In the genomic region with DNA sequence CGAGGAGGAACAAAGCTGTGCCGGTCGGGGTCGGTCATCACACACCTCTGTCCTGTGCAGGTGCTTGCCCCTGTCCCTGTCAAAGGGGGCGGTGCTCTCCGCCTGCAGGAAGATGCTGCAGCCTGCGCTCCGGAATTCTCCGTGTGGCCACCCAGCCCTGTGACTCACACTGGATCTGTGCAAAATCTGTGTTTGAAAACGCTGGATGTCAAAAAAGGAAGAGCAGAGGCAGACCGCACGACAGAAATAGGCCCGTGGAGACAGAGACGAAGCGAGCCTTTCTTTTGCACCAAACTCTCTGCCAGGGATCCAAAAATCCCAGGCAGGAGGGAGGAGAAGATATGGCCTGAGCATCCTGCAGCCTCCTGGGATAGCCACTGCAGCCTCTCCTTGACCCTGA, we compare ENCODE assay signal across 25 mouse cellular contexts. TPM values are rescaled to one million over a fixed set of nuclear protein-coding genes. Genes with fewer than 3 reads are reported as not detected.
DNase-seq lines count a peak whose midpoint lies in the region; TF ChIP-seq lines count a peak whose summit lies in the region.
"Had no signal": no experiment of that assay in that cellular context is flagged by ENCODE, and none has a peak within 500 bp of the region (broad histone marks: within the 10 kb centered on the region; RNA-seq: fewer than 3 reads in every experiment).

No protein-coding gene starts in this region.

- no peak overlapping the region for H3K4me3 ChIP-seq in olfactory bulb, adult 2 months (ENCODE audit: insufficient read depth, low read depth, low read length)
- H3K4me3 ChIP-seq: heart, adult 2 months; hindbrain, embryonic 12.5 days; kidney, embryonic 15.5 days; limb, embryonic 12.5 days; liver, embryonic 13.5 days; midbrain, embryonic 10.5 days had no signal

- TF ChIP-seq CTCF in olfactory bulb, adult 2 months (IDR thresholded peaks at IDR 0.05; ENCODE audit: insufficient read depth, low read depth, low read length): no peak

- TF ChIP-seq POLR2A in olfactory bulb, adult 2 months (IDR thresholded peaks at IDR 0.05; ENCODE audit: insufficient read depth, low read depth, low read length): no peak

- peaks cover 67% of the 10 kb centered on the region for H3K4me1 ChIP-seq in olfactory bulb, adult 2 months (ENCODE audit: control insufficient read depth, insufficient read depth, low read length)
- H3K4me1 ChIP-seq: kidney, embryonic 15.5 days; liver, embryonic 13.5 days had no signal

- peak; percentile 57 to 83 for DNase-seq in frontal cortex, adult 2 months (ENCODE audit: extremely low spot score in 1 of 2, low spot score in 1 of 2)
- no peak for DNase-seq in frontal cortex, postnatal 10 days (ENCODE audit: low spot score in 2 of 2)
- DNase-seq in right cerebral cortex, adult 18-20 months: peak; percentile 88
- no peak for DNase-seq in right cerebral cortex, postnatal 4 days
- peak; percentile 84 for DNase-seq in telencephalon, adult 2 months (ENCODE audit: low read depth, low spot score)
- DNase-seq in cerebellum, postnatal 14 days: no peak
- no peak for DNase-seq in lung, postnatal 25 days (ENCODE audit: low spot score)
- DNase-seq: adrenal gland, postnatal 36 days; cerebellum, adult 11 months; cerebellum, adult 9-11 months; forebrain, postnatal 0 days; gastrocnemius, postnatal 10 days; heart, adult 2 months; kidney, postnatal 36 days; liver, embryonic 13.5 days; lung, embryonic 14.5 days; lung, postnatal 4 days; thymus, adult 2 months; thymus, postnatal 4 days had no signal

- WGBS in olfactory bulb, adult 2 months: 47% methylated on average over 15 of the region's 15 CpGs

- peak overlapping the region; percentile 83 for H3K27ac ChIP-seq in olfactory bulb, adult 2 months (ENCODE audit: insufficient read depth, low read depth, low read length)
- H3K27ac ChIP-seq: heart, adult 2 months; hindbrain, embryonic 12.5 days; kidney, embryonic 15.5 days; limb, embryonic 12.5 days; liver, embryonic 13.5 days; midbrain, embryonic 10.5 days had no signal

RNA-seq across cellular contexts. Expression of gene Ajap1, which starts 22.7 kb away (rescaled TPM):
- polyA plus RNA-seq in frontal cortex, adult 2 months (2012; rRNA removed): 33.2 and 40.4 TPM in 2 replicates
- not detected in 2 replicates for polyA plus RNA-seq in olfactory bulb, adult 2 months (2012; ENCODE audit: insufficient read depth, insufficient read length, low replicate concordance, missing spikeins)
- polyA plus RNA-seq: heart, adult 2 months; heart, embryonic 14.5 days; lung, embryonic 14.5 days had no signal

Comparison
In these comparisons a context has a peak if more than half of its experiments do, and no peak if none do; other contexts are left out.
1. DNase-seq: peak in frontal cortex, adult 2 months (2 of 2), right cerebral cortex, adult 18-20 months (single experiment) and telencephalon, adult 2 months (single experiment); none in frontal cortex, postnatal 10 days (0 of 2), right cerebral cortex, postnatal 4 days (single experiment), cerebellum, postnatal 14 days (0 of 2) and lung, postnatal 25 days (single experiment).
2. RNA of gene Ajap1, which starts 22.7 kb away (polyA plus RNA-seq): 33.2 to 40.4 TPM in frontal cortex, adult 2 months; not detected in olfactory bulb, adult 2 months; every median in the first group is over 10 times any median in the second.